Mouse (Mus musculus) E14TG2a.4 (cell line): ENCODE measurements around the gene Sec61a1.

Source experiments
- H3K27me3 ChIP-seq: 2 replicates; pipeline ENCODE4 v1.6.1; 2014; ENCODE audit warnings: low read length, control low read depth; ENCODE audit not compliant: insufficient read depth
- H3K36me3 ChIP-seq: 2 replicates; pipeline ENCODE4 v1.6.1; 2014; ENCODE audit warnings: low read length, control low read depth; ENCODE audit not compliant: insufficient read depth
- H3K4me1 ChIP-seq: replicated peaks from 2 replicates; pipeline ENCODE4 v1.6.1; 2014; ENCODE audit warnings: low read depth, low read length, control low read depth
- H3K4me3 ChIP-seq: replicated peaks from 2 replicates; pipeline ENCODE4 v1.5.1; 2014; ENCODE audit warnings: mild to moderate bottlenecking, low read length
- H3K9me3 ChIP-seq: 2 replicates; pipeline ENCODE4 v1.6.1; 2014; ENCODE audit warnings: low read length, control low read depth
- CTCF ChIP-seq: conservative IDR thresholded peaks from 2 replicates; pipeline ENCODE4 v1.5.1; 2014; ENCODE audit warnings: low read length
- NANOG ChIP-seq: IDR thresholded peaks from 2 replicates; pipeline ENCODE4 v1.6.1; 2014; ENCODE audit warnings: borderline replicate concordance, low read length, mixed read lengths
- POU5F1 ChIP-seq: IDR thresholded peaks from 2 replicates; pipeline ENCODE4 v1.6.1; 2014; ENCODE audit warnings: low read length, borderline replicate concordance

The Sec61a1 gene

GRCm38 (mm10) chr6:88486893-88487292 is 31.8 kb downstream of the Sec61a1 start:
- Histone ChIP-seq H3K4me3 (no peak overlapping the region), H3K4me1 (peaks cover 69% of the 10 kb centered on the region), H3K27me3 (no peaks in the 10 kb centered on the region), H3K36me3 (peaks cover 97% of the 10 kb centered on the region), H3K9me3 (no peaks in the 10 kb centered on the region)
- TF ChIP-seq POU5F1, result no peak
- TF ChIP-seq NANOG, result no peak
- no peak for TF ChIP-seq CTCF

- no peaks in the 10 kb centered on the region for H3K27me3 ChIP-seq
- peaks cover 85% of the 10 kb centered on the region for H3K4me1 ChIP-seq
- TF ChIP-seq POU5F1, result no peak
- no peak for TF ChIP-seq CTCF
- TF ChIP-seq NANOG, result no peak
- no peaks in the 10 kb centered on the region for H3K9me3 ChIP-seq
- H3K4me3 ChIP-seq, result no peak overlapping the region
- peaks cover 97% of the 10 kb centered on the region for H3K36me3 ChIP-seq
These were observed 33.3 kb downstream of the Sec61a1 start for GRCm38 (mm10) chr6:88485378-88485777.

GRCm38 (mm10) chr6:88483913-88484312 is 34.8 kb downstream of the Sec61a1 start:
- H3K36me3 ChIP-seq, result peaks cover 99% of the 10 kb centered on the region
- no peaks in the 10 kb centered on the region for H3K27me3 ChIP-seq
- peak overlapping the region; percentile 35; the same call in 1 of the 2 replicates for H3K4me3 ChIP-seq

GRCm38 (mm10) chr6:88483111-88483510 is 35.6 kb downstream of the Sec61a1 start:
- Histone ChIP-seq H3K4me1 (peaks cover 95% of the 10 kb centered on the region), H3K36me3 (peaks cover 99% of the 10 kb centered on the region), H3K4me3 (peak overlapping the region; percentile 43; the same call in 1 of the 2 replicates), H3K9me3 (no peaks in the 10 kb centered on the region), H3K27me3 (no peaks in the 10 kb centered on the region)
- peak; percentile 99 for TF ChIP-seq NANOG
- TF ChIP-seq POU5F1, result no peak

More at GRCm38 (mm10) chr6:88483913-88484312, 34.8 kb downstream of the Sec61a1 start:
- no peak for TF ChIP-seq NANOG
- Histone ChIP-seq H3K4me1 (peaks cover 95% of the 10 kb centered on the region), H3K9me3 (no peaks in the 10 kb centered on the region)

- no peak overlapping the region for H3K4me3 ChIP-seq
These were observed 38.3 kb downstream of the Sec61a1 start for GRCm38 (mm10) chr6:88480421-88480820.

GRCm38 (mm10) chr6:88469878-88470277 is 48.8 kb downstream of the Sec61a1 start:
- H3K4me1 ChIP-seq, result peaks cover 79% of the 10 kb centered on the region
- no peaks in the 10 kb centered on the region for H3K9me3 ChIP-seq
- TF ChIP-seq CTCF (no peak), NANOG (0 out of 2 replicates have a peak, but pooled peaks have one; percentile 17)
- peaks cover 84% of the 10 kb centered on the region for H3K36me3 ChIP-seq
- H3K27me3 ChIP-seq, result no peaks in the 10 kb centered on the region
- H3K4me3 ChIP-seq, result no peak overlapping the region; the same call in 1 of the 2 replicates

More at GRCm38 (mm10) chr6:88480421-88480820, 38.3 kb downstream of the Sec61a1 start:
- H3K27me3 ChIP-seq, result no peaks in the 10 kb centered on the region
- no peaks in the 10 kb centered on the region for H3K9me3 ChIP-seq
- H3K4me1 ChIP-seq, result peaks cover 89% of the 10 kb centered on the region
- TF ChIP-seq CTCF, result no peak
- TF ChIP-seq NANOG, result no peak
- no peak for TF ChIP-seq POU5F1
- H3K36me3 ChIP-seq, result peaks cover 99% of the 10 kb centered on the region

GRCm38 (mm10) chr6:88465181-88465920 is 53.4 kb downstream of the Sec61a1 start, which contains the start of gene Ruvbl1:
Gene Ruvbl1 (plus strand): TSS chr6:88465409.
- no peaks in the 10 kb centered on the region for H3K27me3 ChIP-seq
- TF ChIP-seq CTCF, result no peak
- no peak for TF ChIP-seq NANOG
- no peak for TF ChIP-seq POU5F1
- peaks cover 47% of the 10 kb centered on the region for H3K4me1 ChIP-seq
- no peaks in the 10 kb centered on the region for H3K9me3 ChIP-seq
- peaks cover 39% of the 10 kb centered on the region for H3K36me3 ChIP-seq
- peak within 1 kb of the TSS; percentile 87 for H3K4me3 ChIP-seq

GRCm38 (mm10) chr6:88454545-88454944 is 64.2 kb downstream of the Sec61a1 start:
- no peaks in the 10 kb centered on the region for H3K27me3 ChIP-seq
- H3K9me3 ChIP-seq, result no peaks in the 10 kb centered on the region
- no peak; the same call in 1 of the 2 replicates for TF ChIP-seq NANOG
- TF ChIP-seq CTCF, result no peak
- no peak for TF ChIP-seq POU5F1
- H3K4me1 ChIP-seq, result peaks cover 49% of the 10 kb centered on the region
- no peaks in the 10 kb centered on the region for H3K36me3 ChIP-seq
- H3K4me3 ChIP-seq, result no peak overlapping the region
